Mouse (Mus musculus): Measurements from ENCODE around the gene Wnt9a. TPM values are rescaled to one million over a fixed set of nuclear protein-coding genes. Genes with fewer than 3 reads are reported as not detected.
"Not testable (repeated sequence)": the region's sequence is repeated elsewhere in the genome, so short reads cannot be mapped to it uniquely, and the experiment has no call there.

Gene Wnt9a
- polyA plus RNA-seq, 1 experiment from 2014 or later: 1.4 TPM

GRCm38 (mm10) chr11:59297941-59298340 is 8.8 kb upstream of the Wnt9a start:
- H3K36me3 ChIP-seq (ENCODE audit: control insufficient read depth, insufficient read depth, low read length): no peaks in the 10 kb centered on the region
- no peak overlapping the region for H3K9ac ChIP-seq (ENCODE audit: low read length)
- peaks cover 25% of the 10 kb centered on the region for H3K27me3 ChIP-seq (replicated peaks; ENCODE audit: control insufficient read depth, insufficient read depth, low read length)
- DNase-seq (ENCODE audit: low spot score) (peak; percentile 85), ATAC-seq (no peak)
- H3K4me2 ChIP-seq (ENCODE audit: low read length): no peak overlapping the region
- H3K27ac ChIP-seq (ENCODE audit: low read depth, low read length): no peak overlapping the region
- WGBS: 22% methylated on average over 7 of the region's 7 CpGs
- no peaks in the 10 kb centered on the region for H3K9me3 ChIP-seq (replicated peaks; ENCODE audit: control insufficient read depth, low read length)
- H3K4me3 ChIP-seq (ENCODE audit: low read depth, low read length): no peak overlapping the region
- H3K4me1 ChIP-seq (ENCODE audit: control insufficient read depth, insufficient read depth, low read length): no peaks in the 10 kb centered on the region

GRCm38 (mm10) chr11:59300185-59300584 is 6.5 kb upstream of the Wnt9a start:
- H3K9ac ChIP-seq (ENCODE audit: low read length): no peak overlapping the region
- no peaks in the 10 kb centered on the region for H3K9me3 ChIP-seq (replicated peaks; ENCODE audit: control insufficient read depth, low read length)
- H3K4me3 ChIP-seq (ENCODE audit: low read depth, low read length): no peak overlapping the region
- ATAC-seq (no peak), DNase-seq (ENCODE audit: low spot score) (peak; percentile 67)
- H3K27me3 ChIP-seq (replicated peaks; ENCODE audit: control insufficient read depth, insufficient read depth, low read length): peaks cover 36% of the 10 kb centered on the region
- H3K27ac ChIP-seq (ENCODE audit: low read depth, low read length): no peak overlapping the region
- WGBS: 15% methylated on average over 3 of the region's 3 CpGs
- no peaks in the 10 kb centered on the region for H3K4me1 ChIP-seq (ENCODE audit: control insufficient read depth, insufficient read depth, low read length)
- no peak overlapping the region for H3K4me2 ChIP-seq (ENCODE audit: low read length)
- no peaks in the 10 kb centered on the region for H3K36me3 ChIP-seq (ENCODE audit: control insufficient read depth, insufficient read depth, low read length)

- peaks cover 41% of the 10 kb centered on the region for H3K27me3 ChIP-seq (replicated peaks; ENCODE audit: control insufficient read depth, insufficient read depth, low read length)
- WGBS: 77% methylated on average over 2 of the region's 2 CpGs
- not testable (repeated sequence) for H3K4me1 ChIP-seq (ENCODE audit: control insufficient read depth, insufficient read depth, low read length)
These were observed 5.7 kb upstream of the Wnt9a start for GRCm38 (mm10) chr11:59301053-59301452.

GRCm38 (mm10) chr11:59302700-59303569 is 3.8 kb upstream of the Wnt9a start:
- H3K27ac ChIP-seq (ENCODE audit: low read depth, low read length): no peak overlapping the region
- no peak overlapping the region for H3K9ac ChIP-seq (ENCODE audit: low read length)
- H3K4me1 ChIP-seq (ENCODE audit: control insufficient read depth, insufficient read depth, low read length): peaks cover 9% of the 10 kb centered on the region
- 23% methylated on average over 9 of the region's 10 CpGs for WGBS
- H3K27me3 ChIP-seq (replicated peaks; ENCODE audit: control insufficient read depth, insufficient read depth, low read length): peaks cover 56% of the 10 kb centered on the region
- H3K4me3 ChIP-seq (ENCODE audit: low read depth, low read length): no peak overlapping the region
- no peaks in the 10 kb centered on the region for H3K9me3 ChIP-seq (replicated peaks; ENCODE audit: control insufficient read depth, low read length)
- H3K36me3 ChIP-seq (ENCODE audit: control insufficient read depth, insufficient read depth, low read length): no peaks in the 10 kb centered on the region
- H3K4me2 ChIP-seq (ENCODE audit: low read length): no peak overlapping the region
- peak; percentile 73 for ATAC-seq
- DNase-seq (ENCODE audit: low spot score): peak; percentile 94

More at GRCm38 (mm10) chr11:59301053-59301452, 5.7 kb upstream of the Wnt9a start:
- not testable (repeated sequence) for H3K4me3 ChIP-seq (ENCODE audit: low read depth, low read length); H3K9ac ChIP-seq (ENCODE audit: low read length); DNase-seq (ENCODE audit: low spot score); ATAC-seq; H3K9me3 ChIP-seq (replicated peaks; ENCODE audit: control insufficient read depth, low read length); H3K27ac ChIP-seq (ENCODE audit: low read depth, low read length); H3K4me2 ChIP-seq (ENCODE audit: low read length); H3K36me3 ChIP-seq (ENCODE audit: control insufficient read depth, insufficient read depth, low read length)

- no peak overlapping the region for H3K27ac ChIP-seq (ENCODE audit: low read depth, low read length)
- no peaks in the 10 kb centered on the region for H3K36me3 ChIP-seq (ENCODE audit: control insufficient read depth, insufficient read depth, low read length)
- H3K27me3 ChIP-seq (replicated peaks; ENCODE audit: control insufficient read depth, insufficient read depth, low read length): peaks cover 58% of the 10 kb centered on the region
- 0 out of 2 replicates have a peak overlapping the region, but pooled peaks have one; percentile 81 for H3K4me2 ChIP-seq (ENCODE audit: low read length)
- no peak overlapping the region for H3K9ac ChIP-seq (ENCODE audit: low read length)
- DNase-seq (ENCODE audit: low spot score): peak; percentile 34
- peaks cover 17% of the 10 kb centered on the region for H3K4me1 ChIP-seq (ENCODE audit: control insufficient read depth, insufficient read depth, low read length)
- H3K9me3 ChIP-seq (replicated peaks; ENCODE audit: control insufficient read depth, low read length): no peaks in the 10 kb centered on the region
- no peak for ATAC-seq
- no peak overlapping the region for H3K4me3 ChIP-seq (ENCODE audit: low read depth, low read length)
- WGBS: 40% methylated on average over 22 of the region's 22 CpGs
These were observed 1.5 kb upstream of the Wnt9a start for GRCm38 (mm10) chr11:59305008-59305820.

- ATAC-seq (no peak), DNase-seq (ENCODE audit: low spot score) (no peak)
- Histone ChIP-seq H3K36me3 (ENCODE audit: control insufficient read depth, insufficient read depth, low read length) (no peaks in the 10 kb centered on the region), H3K9me3 (replicated peaks; ENCODE audit: control insufficient read depth, low read length) (no peaks in the 10 kb centered on the region), H3K9ac (ENCODE audit: low read length) (peak overlapping the region; percentile 66; the same call in 1 of the 2 replicates), H3K4me1 (ENCODE audit: control insufficient read depth, insufficient read depth, low read length) (peaks cover 17% of the 10 kb centered on the region), H3K27me3 (replicated peaks; ENCODE audit: control insufficient read depth, insufficient read depth, low read length) (peaks cover 58% of the 10 kb centered on the region), H3K4me2 (ENCODE audit: low read length) (peak overlapping the region; percentile 81), H3K4me3 (ENCODE audit: low read depth, low read length) (peak overlapping the region; percentile 47; the same call in 1 of the 2 replicates), H3K27ac (ENCODE audit: low read depth, low read length) (no peak overlapping the region)
- WGBS: 5% methylated on average over 10 of the region's 10 CpGs
These were observed 910 bp upstream of the Wnt9a start for GRCm38 (mm10) chr11:59305821-59306215.

GRCm38 (mm10) chr11:59307422-59308163 is 865 bp downstream of the Wnt9a start:
- peak; percentile 60 for DNase-seq (ENCODE audit: low spot score)
- Histone ChIP-seq H3K27me3 (replicated peaks; ENCODE audit: control insufficient read depth, insufficient read depth, low read length) (peaks cover 58% of the 10 kb centered on the region), H3K4me1 (ENCODE audit: control insufficient read depth, insufficient read depth, low read length) (peaks cover 17% of the 10 kb centered on the region), H3K27ac (ENCODE audit: low read depth, low read length) (no peak overlapping the region), H3K4me3 (ENCODE audit: low read depth, low read length) (peak overlapping the region; percentile 47), H3K4me2 (ENCODE audit: low read length) (peak overlapping the region; percentile 81), H3K9ac (ENCODE audit: low read length) (peak overlapping the region; percentile 66; the same call in 1 of the 2 replicates), H3K9me3 (replicated peaks; ENCODE audit: control insufficient read depth, low read length) (no peaks in the 10 kb centered on the region), H3K36me3 (ENCODE audit: control insufficient read depth, insufficient read depth, low read length) (no peaks in the 10 kb centered on the region)
- WGBS: 1% methylated on average over 45 of the region's 45 CpGs
- peak; percentile 22; the same call in 1 of the 2 replicates for ATAC-seq

- Histone ChIP-seq H3K27ac (ENCODE audit: low read depth, low read length) (no peak overlapping the region), H3K4me3 (ENCODE audit: low read depth, low read length) (no peak overlapping the region), H3K36me3 (ENCODE audit: control insufficient read depth, insufficient read depth, low read length) (no peaks in the 10 kb centered on the region), H3K9me3 (replicated peaks; ENCODE audit: control insufficient read depth, low read length) (no peaks in the 10 kb centered on the region), H3K4me1 (ENCODE audit: control insufficient read depth, insufficient read depth, low read length) (peaks cover 17% of the 10 kb centered on the region), H3K9ac (ENCODE audit: low read length) (no peak overlapping the region), H3K27me3 (replicated peaks; ENCODE audit: control insufficient read depth, insufficient read depth, low read length) (peaks cover 58% of the 10 kb centered on the region), H3K4me2 (ENCODE audit: low read length) (peak overlapping the region; percentile 81)
- ATAC-seq (no peak), DNase-seq (ENCODE audit: low spot score) (no peak)
- 29% methylated on average over 12 of the region's 12 CpGs for WGBS
These were observed 1.4 kb downstream of the Wnt9a start for GRCm38 (mm10) chr11:59308164-59308542.

All from forebrain, embryonic 14.5 days (tissue).